Mouse (Mus musculus) spleen, postnatal 0 days (tissue): ENCODE data around the gene Rbm6. TPM values are rescaled to one million over a fixed set of nuclear protein-coding genes. Genes with fewer than 3 reads are reported as not detected.

Experiments
- polyA plus RNA-seq: library from polyadenylated mRNA; unstranded; fragments of >200 nt; fragmentation: Nextera tagmentation; extraction: Ambion mirVana; gene quantifications from 2 replicates; pipeline ENCODE4 v1.2.1, GENCODE M21; 2015

The Rbm6 gene
- polyA plus RNA-seq, result 37.4 and 39.2 TPM in 2 replicates

DNA sequence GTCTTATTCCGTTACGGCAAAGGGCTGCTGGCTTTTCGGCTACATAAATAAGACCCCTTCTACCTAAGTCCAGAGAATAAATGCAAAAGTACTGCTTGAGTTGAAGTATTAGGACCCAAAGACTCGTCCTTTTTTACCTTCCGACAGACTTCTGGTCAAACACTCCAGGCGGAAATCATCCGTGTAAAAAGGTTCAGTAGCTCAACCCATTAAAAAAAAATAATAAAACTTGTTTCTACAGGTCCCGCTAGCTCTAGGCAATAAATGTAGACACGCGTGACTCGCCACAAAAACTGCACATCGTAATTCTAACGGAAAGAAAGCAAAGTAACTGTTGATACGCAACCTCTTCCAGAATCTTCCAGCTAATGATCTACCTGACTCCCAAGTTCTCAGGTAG is at the start of gene Rbm6:
TSS of gene Rbm6 (minus strand) at position 101 of the 400 bp plus-strand sequence.

DNA sequence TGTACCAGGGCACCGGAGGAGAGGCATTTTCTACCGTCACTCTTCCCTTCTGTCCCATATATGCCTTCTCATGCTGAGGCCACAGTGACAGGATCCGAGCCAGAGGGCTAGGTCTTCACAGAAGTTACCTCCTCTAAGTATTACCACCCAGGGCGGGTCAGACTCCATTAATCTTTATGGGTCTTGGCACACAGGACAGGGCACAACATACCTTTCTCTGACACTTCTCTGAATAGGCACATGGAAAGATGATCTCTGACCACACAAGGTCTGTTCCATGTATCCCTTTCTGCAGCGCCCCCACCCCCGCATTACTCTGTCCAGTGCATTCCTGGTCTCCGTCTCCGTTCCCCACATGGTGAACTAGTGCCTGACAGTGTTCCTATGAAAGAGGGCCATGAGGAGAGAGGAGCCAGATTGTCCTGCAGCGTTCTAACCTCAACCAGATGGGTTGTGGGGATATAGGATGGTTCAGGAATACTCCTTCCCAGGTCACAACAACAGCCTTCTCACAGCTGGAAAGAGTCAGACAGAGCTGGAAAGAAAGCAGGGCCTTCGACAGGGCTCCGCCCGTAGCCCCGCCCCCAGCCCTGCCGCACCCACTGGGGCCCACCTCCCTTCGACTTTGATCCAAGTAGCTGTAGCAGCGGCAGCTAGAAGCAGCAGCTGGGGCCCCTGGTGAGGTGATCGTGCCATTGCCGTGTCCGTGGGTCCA is 33.4 kb upstream of the Rbm6 start, which contains the start of gene Mst1r:
TSS of gene Mst1r (plus strand) at position 622 of the 715 bp plus-strand sequence.

DNA sequence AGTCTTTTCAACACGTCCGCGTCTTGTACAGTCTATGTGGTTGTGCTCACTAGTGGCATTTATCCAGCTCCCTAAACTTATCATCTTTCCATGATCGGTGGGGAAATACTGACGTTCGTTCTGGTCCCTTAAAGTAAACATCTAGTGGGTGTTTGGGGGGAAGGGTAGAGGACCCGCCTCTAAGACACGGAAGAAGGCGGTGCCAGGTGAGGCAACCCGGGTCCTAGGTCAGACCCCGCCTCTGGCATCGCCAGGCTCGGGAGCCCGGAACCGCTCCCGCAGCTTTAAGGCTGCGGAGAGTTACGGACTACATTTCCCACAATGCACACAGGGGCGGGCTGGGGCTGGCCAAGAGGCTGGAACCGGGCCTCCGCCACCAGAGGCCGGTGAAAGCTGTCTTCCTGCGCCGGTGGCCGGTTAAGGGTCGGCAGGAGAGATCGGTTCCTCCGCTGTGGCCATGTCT is 14.8 kb upstream of the Rbm6 start, which contains the start of gene Mon1a:
TSS of gene Mon1a (plus strand) at position 348 of the 463 bp plus-strand sequence.

DNA sequence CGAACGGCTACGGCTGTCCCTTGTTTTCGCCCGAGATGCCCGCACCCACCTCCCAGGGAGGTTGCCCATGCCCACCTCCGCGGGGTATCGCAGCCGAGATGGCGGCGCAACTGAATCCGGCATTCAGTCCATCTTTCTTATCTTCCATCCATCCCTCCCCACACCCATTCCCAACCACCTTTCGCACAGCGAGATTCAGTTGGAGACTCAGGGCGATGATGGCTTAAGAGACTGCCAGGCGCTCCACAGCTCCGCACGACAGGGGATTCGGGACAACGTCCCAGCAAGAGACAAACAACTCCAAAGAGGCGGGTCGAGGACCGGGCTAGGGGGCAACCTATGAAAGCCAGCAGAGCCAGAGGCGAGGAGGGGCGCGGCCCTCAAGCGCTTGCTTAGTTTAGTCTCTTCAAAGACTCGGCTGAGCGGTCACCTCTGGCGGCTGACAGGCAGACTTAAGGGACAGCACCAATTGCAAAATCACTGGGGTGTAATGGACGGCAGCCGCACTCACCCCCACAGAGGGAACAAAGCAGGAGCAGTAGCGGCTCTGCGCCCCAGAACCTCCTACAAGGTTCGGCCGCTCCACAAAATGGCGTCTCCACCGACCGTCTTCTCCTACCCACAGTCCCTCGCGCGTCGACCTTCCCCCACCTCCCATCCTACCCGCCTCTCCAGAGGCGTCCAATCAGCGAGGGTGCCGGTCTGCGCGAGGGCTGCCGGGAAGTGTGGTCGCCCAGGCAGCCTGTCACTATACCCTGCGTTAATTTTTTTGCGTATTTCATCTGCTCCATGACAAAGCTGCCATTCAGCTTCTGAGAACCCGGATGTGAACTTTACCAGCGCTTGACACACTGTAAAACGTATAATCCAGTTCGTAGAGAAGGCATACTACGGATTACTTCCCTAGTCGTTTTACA is 102.4 kb downstream of the Rbm6 start, which contains the start of gene Rbm5:
TSS of gene Rbm5 (minus strand) at position 623 of the 917 bp plus-strand sequence.

Other genes starting within 250 kb of the Rbm6 start
- 287 and 324 TPM in 2 replicates for gene Gnai2, start 237.9 kb downstream of the Rbm6 start, polyA plus RNA-seq
- gene Slc38a3, start 203.7 kb downstream of the Rbm6 start, polyA plus RNA-seq, result 0.54 and 0.63 TPM in 2 replicates
- 1.5 and 2.1 TPM in 2 replicates for gene Gnat1, start 193.5 kb downstream of the Rbm6 start, polyA plus RNA-seq
- 4.4 and 6.3 TPM in 2 replicates for gene Sema3f, start 162.8 kb downstream of the Rbm6 start, polyA plus RNA-seq
- 86.8 and 98.0 TPM in 2 replicates for gene Rbm5, start 102.2 kb downstream of the Rbm6 start, polyA plus RNA-seq
- gene Mon1a, start 14.9 kb upstream of the Rbm6 start, polyA plus RNA-seq, result 5.0 and 5.7 TPM in 2 replicates
- gene Mst1r, start 33.6 kb upstream of the Rbm6 start, polyA plus RNA-seq, result 2.1 and 2.4 TPM in 2 replicates
- gene Actl11, start 55.2 kb upstream of the Rbm6 start, polyA plus RNA-seq, result not detected in 2 replicates
- 0.10 and 0.20 TPM in 2 replicates for gene Camkv, start 62.4 kb upstream of the Rbm6 start, polyA plus RNA-seq
- 18.6 and 19.2 TPM in 2 replicates for gene Traip, start 76.9 kb upstream of the Rbm6 start, polyA plus RNA-seq
- gene Uba7, start 102.3 kb upstream of the Rbm6 start, polyA plus RNA-seq, result 74.5 and 86.4 TPM in 2 replicates
- gene Gm20661, start 109.8 kb upstream of the Rbm6 start, polyA plus RNA-seq, result 0.77 and 1.3 TPM in 2 replicates
- gene Inka1, start 112.6 kb upstream of the Rbm6 start, polyA plus RNA-seq, result 75.4 and 77.7 TPM in 2 replicates
- gene Cdhr4, start 119.3 kb upstream of the Rbm6 start, polyA plus RNA-seq, result 2.2 and 3.8 TPM in 2 replicates
- gene Gm20662, start 123.1 kb upstream of the Rbm6 start, polyA plus RNA-seq, result 0.17 TPM in 1 of 2 replicates, not detected in the other
- 43.7 and 46.3 TPM in 2 replicates for gene Ip6k1, start 129.3 kb upstream of the Rbm6 start, polyA plus RNA-seq
- gene Gmppb, start 176.0 kb upstream of the Rbm6 start, polyA plus RNA-seq, result 14.6 and 15.7 TPM in 2 replicates
- 1.9 and 2.3 TPM in 2 replicates for gene Amigo3, start 179.9 kb upstream of the Rbm6 start, polyA plus RNA-seq
- 3.4 and 4.5 TPM in 2 replicates for gene Mst1, start 207.2 kb upstream of the Rbm6 start, polyA plus RNA-seq
- gene Rnf123, start 210.1 kb upstream of the Rbm6 start, polyA plus RNA-seq, result 90.1 and 92.6 TPM in 2 replicates
- gene Apeh, start 221.4 kb upstream of the Rbm6 start, polyA plus RNA-seq, result 130 and 136 TPM in 2 replicates